Mouse (Mus musculus) stomach, embryonic 16.5 days (tissue): ENCODE results near the gene Gm28372. TPM values are rescaled to one million over a fixed set of nuclear protein-coding genes. Genes with fewer than 3 reads are reported as not detected.

ENCODE experiments used
- ATAC-seq: fragments of 200-750 bp; cut with Nextera tagmentation; 2 replicates; pipeline ENCODE4 v1.8.0; 2017; ENCODE audit warnings: moderate number of reproducible peaks, moderate TSS enrichment; ENCODE audit not compliant: insufficient read depth, low FRiP score
- H3K27ac ChIP-seq: fragments of 300-500 bp; sonication (generic); 2 replicates; pipeline ENCODE4 v1.5.1; 2014; ENCODE audit warnings: low read length
- H3K27me3 ChIP-seq: fragments of 300-500 bp; sonication (generic); 2 replicates; pipeline ENCODE4 v1.6.1; 2014; ENCODE audit warnings: low read length, control low read depth, mixed read lengths; ENCODE audit not compliant: control insufficient read depth, insufficient read depth
- H3K36me3 ChIP-seq: fragments of 300-500 bp; sonication (generic); 2 replicates; pipeline ENCODE4 v1.6.1; 2014; ENCODE audit warnings: low read length; ENCODE audit not compliant: control insufficient read depth, insufficient read depth
- H3K4me1 ChIP-seq: fragments of 300-500 bp; sonication (generic); 2 replicates; pipeline ENCODE4 v1.6.1; 2014; ENCODE audit warnings: low read length, control low read depth, mixed read lengths; ENCODE audit not compliant: control insufficient read depth, insufficient read depth
- H3K4me2 ChIP-seq: fragments of 300-500 bp; sonication (generic); 2 replicates; pipeline ENCODE4 v1.6.1; 2014; ENCODE audit warnings: low read depth, low read length, mixed read lengths
- H3K4me3 ChIP-seq: fragments of 300-500 bp; sonication (generic); replicated peaks from 2 replicates; pipeline ENCODE4 v1.5.1; 2014; ENCODE audit warnings: mild to moderate bottlenecking, low read length
- H3K9ac ChIP-seq: fragments of 300-500 bp; sonication (generic); 2 replicates; pipeline ENCODE4 v1.6.1; 2014; ENCODE audit warnings: low read length
- H3K9me3 ChIP-seq: fragments of 300-500 bp; sonication (generic); replicated peaks from 2 replicates; pipeline ENCODE4 v1.6.1; 2016; ENCODE audit warnings: low read length, control low read depth; ENCODE audit not compliant: control insufficient read depth
- WGBS: fragments of 180-500 bp; shearing (Covaris S2); extraction: QIAGEN DNeasy Blood & Tissue Kit; methylation state at CpG from one replicate; pipeline ENCODE4 v1.1.7; 2014; 5-methylcytosine and 5-hydroxymethylcytosine counted together
- polyA plus RNA-seq: library from polyadenylated mRNA; unstranded; fragments of >200 nt; fragmentation: Nextera tagmentation; extraction: Ambion mirVana; gene quantifications from 2 replicates; pipeline ENCODE4 v1.2.1, GENCODE M21; 2015

Gm28372 gene
- polyA plus RNA-seq, 1 experiment from 2014 or later: not detected

DNA sequence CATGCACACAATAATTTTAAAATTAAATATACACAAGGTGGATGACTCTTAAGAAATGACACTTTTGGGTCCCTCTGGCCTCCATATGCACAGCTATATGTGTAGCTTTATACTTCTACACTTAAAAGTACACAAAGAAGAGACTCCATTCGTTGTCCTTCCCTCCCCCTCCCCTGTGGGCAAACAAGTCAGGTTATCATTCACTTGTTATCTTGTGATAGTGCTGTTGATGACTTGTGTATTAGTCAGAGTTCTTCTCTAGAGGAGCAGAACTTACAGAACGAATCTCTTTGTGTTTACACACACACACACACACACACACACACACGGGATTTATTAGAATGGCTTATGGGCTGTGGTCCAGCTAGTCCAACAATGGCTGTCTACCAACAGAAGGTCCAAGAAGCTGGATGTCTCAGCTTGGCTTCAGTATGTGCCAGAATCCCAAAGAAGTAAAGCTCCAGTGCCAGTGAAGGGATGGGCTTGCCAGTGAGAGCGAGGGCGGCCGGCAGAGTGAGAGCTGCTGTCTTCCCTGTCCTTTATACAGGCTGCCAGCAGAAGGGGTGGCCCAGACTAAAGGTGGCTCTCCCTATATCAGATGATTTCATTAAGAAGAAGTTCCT lies 49.8 kb downstream of the Gm28372 start:
- Histone ChIP-seq H3K27me3 (no peaks in the 10 kb centered on the region), H3K27ac (no peak overlapping the region), H3K4me1 (peaks cover 19% of the 10 kb centered on the region), H3K4me2 (no peak overlapping the region), H3K9me3 (no peaks in the 10 kb centered on the region), H3K9ac (no peak overlapping the region), H3K4me3 (no peak overlapping the region), H3K36me3 (no peaks in the 10 kb centered on the region)
- ATAC-seq: no peak
- 58% methylated on average over 6 of the region's 6 CpGs for WGBS

Other genes starting within 250 kb of the Gm28372 start
- gene Snrpb, start 225.8 kb upstream of the Gm28372 start, polyA plus RNA-seq: 475 and 486 TPM in 2 replicates
- gene Tmc2, start 210.0 kb upstream of the Gm28372 start, polyA plus RNA-seq: not detected in 2 replicates
- 221 and 222 TPM in 2 replicates for gene Nop56, start 130.8 kb upstream of the Gm28372 start, polyA plus RNA-seq
- 185 and 187 TPM in 2 replicates for gene Idh3b, start 120.7 kb upstream of the Gm28372 start, polyA plus RNA-seq
- 1.4 and 2.1 TPM in 2 replicates for gene Ebf4, start 110.1 kb upstream of the Gm28372 start, polyA plus RNA-seq
- gene Cpxm1, start 7.7 kb upstream of the Gm28372 start, polyA plus RNA-seq: 53.5 and 56.4 TPM in 2 replicates
- gene 1700020A23Rik, start within 50 bp of the Gm28372 start, polyA plus RNA-seq: not detected in 2 replicates
- not detected in 2 replicates for gene Tmem239, start 1.2 kb downstream of the Gm28372 start, polyA plus RNA-seq
- gene Vps16, start 19.1 kb downstream of the Gm28372 start, polyA plus RNA-seq: 83.2 and 93.8 TPM in 2 replicates
- gene Pced1a, start 19.5 kb downstream of the Gm28372 start, polyA plus RNA-seq: 16.1 and 16.4 TPM in 2 replicates
- gene Ptpra, start 45.0 kb downstream of the Gm28372 start, polyA plus RNA-seq: 68.4 and 70.8 TPM in 2 replicates
- gene Mrps26, start 158.5 kb downstream of the Gm28372 start, polyA plus RNA-seq: 69.6 and 82.3 TPM in 2 replicates
- not detected in 2 replicates for gene Oxt, start 170.9 kb downstream of the Gm28372 start, polyA plus RNA-seq
- not detected in 2 replicates for gene Avp, start 177.3 kb downstream of the Gm28372 start, polyA plus RNA-seq
- gene Fastkd5, start 224.8 kb downstream of the Gm28372 start, polyA plus RNA-seq: 14.7 and 16.0 TPM in 2 replicates
- gene Ubox5, start 224.8 kb downstream of the Gm28372 start, polyA plus RNA-seq: 9.6 and 10.7 TPM in 2 replicates
- gene Lzts3, start 237.6 kb downstream of the Gm28372 start, polyA plus RNA-seq: 7.5 and 8.4 TPM in 2 replicates